Mouse (Mus musculus): ENCODE data around the gene Ypel3.
"Not testable (repeated sequence)": the region's sequence is repeated elsewhere in the genome, so short reads cannot be mapped to it uniquely, and the experiment has no call there.

The Ypel3 gene

DNA sequence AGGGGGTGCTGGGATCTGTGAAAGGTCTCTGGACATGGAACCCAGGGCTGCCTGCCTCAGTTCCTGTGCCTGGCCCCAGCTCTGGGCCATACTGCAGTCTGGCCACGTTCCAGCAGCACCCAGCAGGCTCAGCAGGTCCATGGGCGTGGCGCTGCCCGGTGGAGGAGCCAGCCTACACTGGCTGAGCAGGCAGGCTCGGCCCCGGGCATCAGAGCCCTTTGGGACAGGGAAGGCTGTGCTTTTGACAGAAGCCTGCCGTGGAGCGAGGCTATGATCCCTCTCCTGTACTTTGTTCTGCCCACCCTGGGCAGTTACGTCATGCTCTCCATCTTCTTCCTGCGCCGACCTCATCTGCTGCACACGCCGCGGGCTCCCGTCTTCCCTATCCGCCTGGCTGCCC lies 10.6 kb upstream of the Ypel3 start, which contains the start of gene Gdpd3:
Gdpd3 (plus strand) TSS at position 134 of the 400 bp plus-strand sequence.
- DNase-seq (ENCODE audit: low spot score), result no peak

GRCm38 (mm10) chr7:126767001-126767400 lies 9.8 kb upstream of the Ypel3 start:
- DNase-seq (ENCODE audit: low spot score), result no peak

GRCm38 (mm10) chr7:126770784-126771183 lies 6.0 kb upstream of the Ypel3 start:
- DNase-seq (ENCODE audit: low spot score), result no peak

DNA sequence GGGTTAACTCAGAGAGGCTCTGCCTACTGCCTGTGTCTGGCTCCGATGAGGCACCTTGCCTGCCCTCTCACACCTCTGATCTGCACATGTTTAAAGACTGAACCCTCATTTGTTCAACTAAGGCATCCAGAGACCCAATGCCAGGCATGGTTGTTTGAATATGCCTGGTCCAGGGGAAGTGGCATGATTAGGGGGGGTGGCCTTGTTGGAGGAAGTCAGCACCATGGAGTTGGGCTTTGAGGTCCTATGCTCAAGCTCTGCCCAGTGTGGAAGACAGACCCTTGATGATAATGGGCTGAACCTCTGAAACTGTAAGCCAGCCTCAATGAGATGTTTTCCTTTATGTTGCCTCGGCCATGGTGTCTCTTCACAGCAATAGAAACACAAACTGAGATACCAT lies 3.4 kb upstream of the Ypel3 start:
- no peak for DNase-seq (ENCODE audit: low spot score)

GRCm38 (mm10) chr7:126774463-126774862 lies 2.3 kb upstream of the Ypel3 start:
- DNase-seq (ENCODE audit: low spot score), result no peak

DNA sequence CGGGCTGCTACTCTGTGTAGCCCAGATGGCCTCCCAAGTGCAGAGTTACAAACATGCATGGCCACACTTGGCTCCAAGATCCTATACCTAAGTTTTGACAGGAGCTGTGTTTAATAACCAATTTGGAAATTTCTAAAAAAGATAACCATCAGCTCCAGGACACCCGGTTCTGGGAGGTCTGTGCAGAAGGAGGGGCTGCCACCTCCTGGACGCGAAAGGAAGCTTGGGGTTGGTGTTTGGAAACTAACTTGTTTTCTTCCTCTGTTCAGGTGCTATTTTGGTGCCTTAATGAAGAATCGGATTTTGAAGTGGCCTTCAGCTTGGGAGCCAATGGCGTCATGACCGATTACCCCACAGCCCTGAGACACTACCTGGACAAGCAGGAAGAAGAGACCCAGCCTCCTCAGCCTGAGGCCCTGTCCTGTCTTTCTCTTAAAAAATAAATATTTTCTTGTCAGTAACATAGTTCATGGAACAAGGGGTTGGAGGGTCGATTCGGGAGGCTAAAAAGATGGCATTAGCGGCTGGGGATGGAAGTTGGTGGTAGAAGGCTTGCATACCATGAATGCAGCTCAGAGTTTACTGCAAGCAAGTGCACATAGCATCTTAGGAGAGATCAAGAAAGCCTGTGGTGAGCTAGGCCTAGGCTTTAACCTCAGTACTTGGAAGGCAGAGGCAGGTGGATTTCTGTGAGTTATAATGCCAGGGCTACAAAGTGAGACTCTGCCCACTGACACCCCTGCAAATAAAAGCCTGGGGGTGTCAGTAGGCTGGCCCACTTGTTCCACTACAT lies 1.4 kb upstream of the Ypel3 start:
- no peak for DNase-seq (ENCODE audit: low spot score)

DNA sequence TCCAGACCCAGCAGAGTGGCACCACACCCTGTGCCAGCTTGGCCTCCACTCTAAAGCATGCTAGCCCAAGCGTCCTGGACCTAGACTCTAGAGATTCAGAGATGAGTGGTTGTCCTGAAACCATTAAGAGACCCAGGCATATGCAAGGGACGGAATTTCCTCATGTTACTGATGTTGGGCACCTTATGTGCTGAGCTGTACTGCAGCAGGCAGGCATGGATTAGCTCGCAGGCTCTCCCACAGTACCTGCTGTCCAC lies 849 bp upstream of the Ypel3 start:
- no peak for DNase-seq (ENCODE audit: low spot score)

DNA sequence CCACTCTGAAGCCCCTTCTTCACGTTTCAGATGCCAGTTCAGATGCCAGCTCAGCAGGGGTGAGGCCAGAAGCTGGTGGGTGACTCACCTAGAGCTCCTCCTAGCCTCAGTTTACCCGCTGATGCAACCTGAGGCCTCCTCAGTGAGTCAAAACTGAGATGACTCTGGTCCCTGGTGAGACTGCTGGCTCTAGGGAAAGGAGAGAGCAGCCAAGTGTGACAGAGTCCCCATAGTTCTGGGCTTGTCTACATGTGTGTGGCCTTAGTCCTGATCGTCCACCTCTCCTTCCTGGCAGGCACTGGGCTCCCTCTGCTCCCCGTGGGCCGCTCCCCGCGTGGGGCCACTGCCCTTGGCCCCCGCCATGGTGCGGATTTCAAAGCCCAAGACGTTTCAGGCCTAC lies 721 bp downstream of the Ypel3 start:
- peak; percentile 75 for DNase-seq (ENCODE audit: low spot score)

DNA sequence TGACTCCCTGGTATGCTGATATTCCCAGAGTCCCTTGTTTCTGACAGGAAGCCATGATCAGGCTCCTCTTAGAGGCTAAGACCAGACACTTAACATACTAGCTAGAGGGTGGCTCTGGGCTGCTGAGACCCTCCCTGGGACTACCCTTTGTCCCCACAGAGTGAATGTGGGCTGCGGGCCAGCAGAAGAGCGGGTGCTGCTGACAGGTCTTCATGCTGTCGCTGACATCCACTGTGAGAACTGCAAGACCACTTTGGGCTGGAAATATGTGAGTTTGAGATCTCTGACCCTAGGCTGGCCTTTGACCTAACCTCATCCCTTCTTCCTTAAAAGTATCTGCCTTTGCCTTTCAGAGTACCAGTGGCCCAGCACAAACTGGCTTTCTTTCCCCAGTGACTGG lies 1.4 kb downstream of the Ypel3 start:
- DNase-seq (ENCODE audit: low spot score), result no peak

DNA sequence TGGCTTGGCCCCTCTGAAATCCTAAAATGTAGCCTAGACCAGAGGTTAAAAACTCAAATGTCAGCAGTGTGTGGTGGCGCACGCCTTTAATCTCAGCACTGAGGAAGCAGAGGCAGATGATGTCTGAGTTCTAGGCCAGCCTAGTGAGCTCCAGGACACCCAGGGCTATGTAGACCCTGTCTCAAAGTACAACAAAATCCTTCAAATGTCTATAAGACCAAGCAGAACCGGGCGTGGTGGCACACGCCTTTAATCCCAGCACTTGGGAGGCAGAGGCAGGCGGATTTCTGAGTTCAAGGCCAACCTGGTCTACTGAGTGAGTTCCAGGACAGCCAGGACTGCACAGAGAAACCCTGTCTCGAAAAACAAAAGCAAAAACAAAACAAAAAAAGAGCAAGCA lies 2.3 kb downstream of the Ypel3 start:
- DNase-seq (ENCODE audit: low spot score), result not testable (repeated sequence)

- DNase-seq (ENCODE audit: low spot score), result peak; percentile 52
Measured at GRCm38 (mm10) chr7:126779983-126780970, 3.5 kb downstream of the Ypel3 start.

DNA sequence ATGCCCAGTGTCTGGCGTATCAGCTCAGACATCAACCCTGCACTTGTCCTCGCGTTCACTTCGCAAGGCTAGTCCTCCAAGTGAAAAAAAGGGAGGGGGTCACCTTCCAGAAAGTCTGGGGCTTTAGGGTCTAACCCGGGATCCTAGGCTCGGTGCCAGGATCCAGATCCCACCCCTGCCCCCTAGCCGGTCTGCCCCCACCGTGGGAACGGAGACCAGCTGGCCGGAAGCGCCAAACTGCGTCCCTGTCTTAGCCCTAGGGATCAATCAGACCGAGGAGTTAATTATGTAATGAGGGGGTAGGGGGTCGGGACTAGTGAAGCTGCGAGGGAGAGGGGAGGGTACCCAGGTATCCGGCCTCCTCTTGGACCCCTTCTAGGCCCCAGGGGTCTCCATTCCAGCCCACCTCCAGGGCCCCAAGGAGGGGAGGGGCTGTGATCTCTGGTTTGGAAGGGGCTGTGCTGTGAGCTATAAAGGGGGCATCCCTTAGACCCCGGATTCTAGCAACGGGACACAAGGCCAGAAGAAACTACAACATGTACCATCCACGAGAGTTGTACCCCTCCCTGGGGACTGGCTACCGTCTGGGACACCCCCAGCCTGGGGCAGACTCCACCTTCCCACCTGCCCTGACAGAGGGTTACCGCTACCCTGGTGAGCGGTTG lies 4.3 kb downstream of the Ypel3 start, which contains the start of gene Tbx6:
Tbx6 (plus strand) TSS at position 513 of the 665 bp plus-strand sequence.
- no peak for DNase-seq (ENCODE audit: low spot score)

DNA sequence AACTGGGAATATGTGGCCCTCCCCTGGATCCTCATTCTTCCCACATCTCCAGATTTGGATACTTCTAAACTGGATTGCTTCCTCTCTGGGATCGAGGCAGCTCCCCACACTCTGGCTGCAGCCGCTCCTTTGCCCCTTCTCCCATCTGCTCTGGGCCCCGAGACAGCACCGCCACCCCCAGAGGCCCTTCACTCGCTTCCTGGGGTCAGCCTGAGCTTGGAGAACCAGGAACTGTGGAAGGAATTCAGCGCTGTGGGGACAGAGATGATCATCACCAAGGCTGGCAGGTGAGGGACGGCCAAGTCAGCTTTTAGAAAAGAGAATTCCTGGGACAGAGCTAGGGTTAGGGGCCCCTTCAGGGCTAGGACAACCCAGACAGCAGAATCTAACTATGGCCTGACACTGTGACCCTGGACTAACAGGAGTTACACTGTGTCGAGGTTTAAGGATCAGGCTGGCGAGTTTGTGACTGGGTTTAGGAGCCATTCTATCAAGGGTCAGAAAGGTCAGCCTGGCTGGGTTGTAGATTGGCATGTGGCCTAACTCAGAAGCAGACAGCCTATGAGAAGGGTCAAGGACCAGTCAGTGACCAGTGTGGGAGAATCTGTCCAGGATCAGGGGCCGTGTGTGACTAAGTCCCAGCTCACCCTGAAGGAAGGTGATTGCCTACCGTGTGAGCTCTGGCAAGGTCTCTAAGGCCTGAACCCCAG lies 5.1 kb downstream of the Ypel3 start:
- DNase-seq (ENCODE audit: low spot score), result no peak

- no peak for DNase-seq (ENCODE audit: low spot score)
Measured at GRCm38 (mm10) chr7:126782693-126783092, 5.9 kb downstream of the Ypel3 start.

- no peak for DNase-seq (ENCODE audit: low spot score)
Measured at GRCm38 (mm10) chr7:126784469-126784868, 7.7 kb downstream of the Ypel3 start.

DNA sequence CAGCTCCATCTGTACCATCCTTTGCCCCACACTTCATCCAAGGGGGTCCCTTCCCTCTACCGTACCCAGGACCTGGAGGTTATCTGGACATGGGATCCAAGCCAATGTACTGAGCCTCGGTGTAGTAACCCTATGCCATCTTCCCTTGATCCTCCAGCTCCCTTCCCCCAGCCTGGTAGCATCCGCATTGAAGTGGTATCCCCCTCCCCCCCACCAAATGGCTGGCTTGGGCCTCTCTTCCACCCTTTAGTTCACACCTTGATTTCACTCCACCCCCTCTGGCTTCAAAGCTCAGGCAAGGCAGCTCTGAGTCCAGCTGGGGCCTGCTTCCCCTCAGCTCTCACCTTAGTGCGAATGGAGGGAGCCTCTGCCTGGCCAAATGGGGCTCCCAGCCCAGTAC lies 8.3 kb downstream of the Ypel3 start:
- DNase-seq (ENCODE audit: low spot score), result no peak

DNA sequence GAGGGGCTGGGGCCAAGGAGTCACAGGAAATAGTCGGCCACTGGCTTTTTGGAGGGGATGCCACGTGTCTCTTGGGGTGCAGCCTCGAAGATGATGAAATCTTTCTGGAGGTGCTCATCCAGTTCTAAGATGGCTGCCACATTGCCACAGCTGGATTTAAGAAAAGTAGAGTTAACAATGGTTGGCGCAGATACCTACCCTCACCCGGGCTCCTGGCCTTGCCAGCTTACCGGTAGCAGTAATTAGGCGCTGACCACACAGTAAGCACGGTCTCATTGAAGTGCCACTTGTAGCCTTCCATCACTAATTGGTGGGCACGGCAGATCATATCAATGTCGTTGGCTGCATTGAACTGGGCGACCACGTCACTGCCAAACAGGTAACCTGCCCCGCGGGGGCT lies 9.4 kb downstream of the Ypel3 start:
- no peak for DNase-seq (ENCODE audit: low spot score)

DNA sequence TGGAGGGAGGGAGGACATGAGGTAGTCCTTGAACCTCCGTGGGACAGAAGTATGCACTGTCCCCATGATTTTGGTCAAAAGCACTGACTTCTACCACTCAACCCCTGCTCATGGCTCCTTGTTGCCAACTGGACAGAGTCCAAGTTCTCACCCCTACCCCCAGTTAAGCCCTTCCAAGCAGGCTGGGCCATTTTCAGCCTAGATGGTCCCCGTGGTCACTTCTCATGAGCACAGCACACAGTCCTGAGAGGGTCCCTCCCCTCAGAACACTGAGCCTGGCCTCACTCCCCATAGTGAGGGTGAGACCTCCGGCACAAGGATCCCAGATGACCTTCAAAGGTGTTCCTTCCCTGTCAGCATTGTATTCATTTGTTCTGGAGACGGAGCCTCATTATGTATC lies 12.4 kb downstream of the Ypel3 start:
- no peak for DNase-seq (ENCODE audit: low spot score)

DNA sequence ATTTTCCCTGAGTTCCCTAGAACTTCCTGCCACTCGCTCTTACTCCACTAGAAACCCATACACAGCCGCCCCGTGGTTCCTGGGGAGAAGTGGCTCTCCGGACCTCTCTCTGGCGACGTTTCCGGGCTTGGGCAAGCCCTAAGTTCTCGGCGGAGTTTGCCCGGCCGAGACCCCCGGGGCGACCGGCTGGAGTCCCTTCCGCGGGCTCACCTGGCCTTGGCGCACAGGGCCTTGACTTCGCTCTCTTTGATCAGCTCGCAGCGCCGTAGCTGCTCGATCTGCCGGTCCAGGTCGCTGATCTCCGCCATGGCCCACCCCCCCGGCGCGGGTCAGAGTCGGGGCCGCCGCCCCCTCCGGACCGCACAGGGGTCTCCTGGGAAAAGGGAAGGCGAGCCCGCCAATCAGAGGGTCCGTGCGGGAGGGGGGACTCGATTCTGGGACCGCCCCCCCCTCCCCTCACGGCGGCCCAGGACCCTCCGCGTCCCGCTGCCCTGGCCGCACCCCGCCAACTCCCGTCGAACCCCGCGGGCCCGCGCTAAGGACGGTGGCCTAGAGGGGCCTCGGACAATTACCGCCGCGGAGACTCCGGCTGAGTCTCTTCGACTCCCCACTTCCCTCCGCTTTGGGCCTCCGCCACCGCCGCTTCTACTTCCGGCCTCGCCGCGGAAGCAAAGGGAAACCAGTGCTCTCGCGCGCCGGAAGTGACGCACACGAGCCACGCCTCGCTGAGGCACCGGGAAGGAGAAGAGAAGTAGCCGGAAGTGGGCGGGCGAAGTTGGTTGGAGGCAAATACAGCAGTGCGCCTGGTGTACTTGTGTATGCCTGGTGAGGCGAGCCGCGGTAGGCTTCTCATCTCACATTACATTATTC lies 15.3 kb downstream of the Ypel3 start, which contains the start of gene Ppp4c:
Ppp4c (minus strand) TSS at position 646 of the 870 bp plus-strand sequence.
- peak; percentile 95 for DNase-seq (ENCODE audit: low spot score)

DNA sequence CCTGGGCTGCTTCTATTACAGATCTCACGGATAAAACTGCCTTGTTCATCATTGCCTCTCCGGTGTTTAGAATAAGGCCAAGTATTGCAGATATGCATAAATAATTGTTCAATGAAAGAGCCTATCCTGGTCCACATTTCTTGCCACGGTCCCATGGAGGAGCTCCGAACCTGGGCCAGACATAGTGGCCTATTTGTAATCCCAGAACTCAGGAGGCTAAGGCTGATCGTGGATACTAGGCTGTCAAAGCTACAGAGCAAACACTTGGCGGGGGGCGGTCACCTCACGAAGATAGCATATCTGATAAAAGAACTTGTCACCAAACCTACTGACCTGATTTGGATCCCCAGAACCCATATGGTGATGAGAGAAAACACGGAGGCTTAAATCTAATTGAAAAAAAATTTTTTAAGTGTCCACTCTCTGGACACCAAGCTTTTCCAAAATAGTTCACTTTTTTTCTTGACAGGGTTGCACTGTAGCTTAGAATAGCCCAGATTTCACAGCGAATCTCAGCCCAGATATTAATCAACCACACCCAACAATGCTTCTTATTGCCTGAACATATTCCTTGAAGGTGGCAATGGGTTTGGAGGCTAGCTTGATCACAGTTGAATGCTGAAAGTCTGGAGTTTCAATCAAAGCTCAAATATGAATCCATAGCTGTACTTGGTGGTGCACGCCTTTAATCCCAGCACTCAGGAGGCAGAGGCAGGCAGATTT lies 16.1 kb downstream of the Ypel3 start:
- DNase-seq (ENCODE audit: low spot score), result no peak

Data from adipocyte (in vitro differentiated cells).